Mouse (Mus musculus) heart, postnatal 0 days (tissue): ENCODE measurements at regions not wholly inside any gene's neighbourhood (a gene's known extent, or its start where the extent isn't known, plus 50 kb on each side); places are given as distances from the start of the nearest gene placed in this dataset.

Experiments used
- ATAC-seq: fragments of 200-750 bp; cut with Nextera tagmentation; 2 replicates; pipeline ENCODE4 v1.8.0; 2017; ENCODE audit warnings: low read depth, moderate number of reproducible peaks, moderate library complexity; ENCODE audit not compliant: insufficient read depth
- DNase-seq: peaks from one replicate; pipeline ENCODE4 v3.0.0-alpha.2; 2016; ENCODE audit warnings: low spot score
- H3K27ac ChIP-seq: fragments of 300-500 bp; sonication (generic); 2 replicates; pipeline ENCODE4 v1.5.1; 2014; ENCODE audit warnings: low read depth, mild to moderate bottlenecking
- H3K27me3 ChIP-seq: fragments of 300-500 bp; sonication (generic); 2 replicates; pipeline ENCODE4 v1.6.1; 2014; ENCODE audit warnings: low read length, mixed read lengths; ENCODE audit not compliant: control insufficient read depth, insufficient read depth
- H3K36me3 ChIP-seq: fragments of 300-500 bp; sonication (generic); replicated peaks from 2 replicates; pipeline ENCODE4 v1.6.1; 2014; ENCODE audit warnings: low read length, mixed read lengths; ENCODE audit not compliant: control insufficient read depth, insufficient read depth
- H3K4me1 ChIP-seq: fragments of 300-500 bp; sonication (generic); 2 replicates; pipeline ENCODE4 v1.6.1; 2014; ENCODE audit warnings: antibody characterized with exemption; ENCODE audit not compliant: control insufficient read depth, insufficient read depth
- H3K4me2 ChIP-seq: fragments of 300-500 bp; sonication (generic); 2 replicates; pipeline ENCODE4 v1.6.1; 2014; ENCODE audit warnings: low read depth, mild to moderate bottlenecking, low read length, moderate library complexity
- H3K4me3 ChIP-seq: fragments of 300-500 bp; sonication (generic); 2 replicates; pipeline ENCODE4 v1.5.1; 2014; ENCODE audit warnings: low read depth, low read length
- H3K9ac ChIP-seq: fragments of 300-500 bp; sonication (generic); replicated peaks from 2 replicates; pipeline ENCODE4 v1.6.1; 2014; ENCODE audit warnings: low read depth, low read length, mixed read lengths
- H3K9me3 ChIP-seq: fragments of 300-500 bp; sonication (generic); replicated peaks from 2 replicates; pipeline ENCODE4 v1.6.1; 2016; ENCODE audit warnings: low read length; ENCODE audit not compliant: control insufficient read depth
- CTCF ChIP-seq: IDR thresholded peaks from 2 replicates; pipeline ENCODE4 v1.5.1; 2016; ENCODE audit warnings: antibody characterized with exemption, control low read depth, low read depth
- EP300 ChIP-seq: IDR thresholded peaks from 2 replicates; pipeline ENCODE4 v1.6.1; 2016; ENCODE audit warnings: antibody characterized with exemption, low read depth
- WGBS: fragments of 180-500 bp; shearing (Covaris S2); extraction: QIAGEN DNeasy Blood & Tissue Kit; methylation state at CpG from one replicate; pipeline ENCODE4 v1.1.7; 2014; 5-methylcytosine and 5-hydroxymethylcytosine counted together

GRCm38 (mm10) chr12:110332616-110333154 lies 53.8 kb downstream of the Dio3 start:
- ATAC-seq (no peak), DNase-seq (no peak)
- Histone ChIP-seq H3K27ac (no peak overlapping the region), H3K27me3 (0 out of 2 replicates have a peak, but pooled peaks cover 3% of the 10 kb centered on the region), H3K9me3 (no peaks in the 10 kb centered on the region), H3K36me3 (no peaks in the 10 kb centered on the region), H3K9ac (no peak overlapping the region), H3K4me1 (no peaks in the 10 kb centered on the region), H3K4me2 (no peak overlapping the region), H3K4me3 (no peak overlapping the region)
- 82% methylated on average over 12 of the region's 12 CpGs for WGBS
- no peak for TF ChIP-seq CTCF
- no peak for TF ChIP-seq EP300

- H3K4me1 ChIP-seq, result no peaks in the 10 kb centered on the region
- 61% methylated on average over 2 of the region's 2 CpGs for WGBS
- no peaks in the 10 kb centered on the region for H3K36me3 ChIP-seq
- no peak for DNase-seq
- ATAC-seq, result no peak
- H3K4me3 ChIP-seq, result no peak overlapping the region
- H3K9me3 ChIP-seq, result no peaks in the 10 kb centered on the region
- no peak overlapping the region for H3K4me2 ChIP-seq
- no peak overlapping the region for H3K9ac ChIP-seq
- no peak overlapping the region for H3K27ac ChIP-seq
- no peak for TF ChIP-seq CTCF
- no peak for TF ChIP-seq EP300
- 0 out of 2 replicates have a peak, but pooled peaks cover 3% of the 10 kb centered on the region for H3K27me3 ChIP-seq
Observed at GRCm38 (mm10) chr12:110334609-110335008, 55.7 kb downstream of the Dio3 start.

- TF ChIP-seq EP300, result no peak
- TF ChIP-seq CTCF, result no peak
- Histone ChIP-seq H3K27me3 (no peaks in the 10 kb centered on the region), H3K4me2 (no peak overlapping the region), H3K9me3 (no peaks in the 10 kb centered on the region), H3K9ac (no peak overlapping the region), H3K27ac (no peak overlapping the region), H3K4me1 (no peaks in the 10 kb centered on the region), H3K4me3 (no peak overlapping the region), H3K36me3 (no peaks in the 10 kb centered on the region)
- DNase-seq (no peak), ATAC-seq (no peak)
- 71% methylated on average over 4 of the region's 4 CpGs for WGBS
Observed at GRCm38 (mm10) chr12:110344280-110344827, 65.5 kb downstream of the Dio3 start.

- no peak overlapping the region for H3K4me3 ChIP-seq
- no peaks in the 10 kb centered on the region for H3K36me3 ChIP-seq
- WGBS, result 73% methylated on average over 1 of the region's 1 CpGs
- ATAC-seq (no peak), DNase-seq (no peak)
- no peaks in the 10 kb centered on the region for H3K27me3 ChIP-seq
- TF ChIP-seq EP300 (no peak), CTCF (no peak)
- H3K4me2 ChIP-seq, result no peak overlapping the region
- H3K9ac ChIP-seq, result no peak overlapping the region
- H3K27ac ChIP-seq, result no peak overlapping the region
- H3K9me3 ChIP-seq, result no peaks in the 10 kb centered on the region
- H3K4me1 ChIP-seq, result no peaks in the 10 kb centered on the region
Observed at GRCm38 (mm10) chr12:110349621-110350020, 70.8 kb downstream of the Dio3 start.

- Histone ChIP-seq H3K4me2 (no peak overlapping the region), H3K27ac (no peak overlapping the region), H3K4me1 (no peaks in the 10 kb centered on the region), H3K36me3 (no peaks in the 10 kb centered on the region), H3K9ac (no peak overlapping the region), H3K4me3 (no peak overlapping the region), H3K9me3 (no peaks in the 10 kb centered on the region), H3K27me3 (0 out of 2 replicates have a peak, but pooled peaks cover 2% of the 10 kb centered on the region)
- 56% methylated on average over 6 of the region's 6 CpGs for WGBS
- no peak for TF ChIP-seq CTCF
- ATAC-seq (no peak), DNase-seq (no peak)
Observed at GRCm38 (mm10) chr12:110355851-110356250, 77.0 kb downstream of the Dio3 start.

GRCm38 (mm10) chr12:110367102-110367501 lies 79.8 kb upstream of the Ppp2r5c start:
- no peak for DNase-seq
- H3K27me3 ChIP-seq, result no peaks in the 10 kb centered on the region; the same call in 1 of the 2 replicates
- TF ChIP-seq CTCF (no peak), EP300 (no peak)
- H3K4me1 ChIP-seq, result no peaks in the 10 kb centered on the region
- no peak overlapping the region for H3K4me2 ChIP-seq
- H3K27ac ChIP-seq, result no peak overlapping the region
- no peak overlapping the region for H3K4me3 ChIP-seq
- no peak for ATAC-seq
- H3K9me3 ChIP-seq, result no peaks in the 10 kb centered on the region
- 89% methylated on average over 6 of the region's 6 CpGs for WGBS
- no peak overlapping the region for H3K9ac ChIP-seq
- H3K36me3 ChIP-seq, result no peaks in the 10 kb centered on the region
